Mouse (Mus musculus): ENCODE results near the gene Siae. TPM values are rescaled to one million over a fixed set of nuclear protein-coding genes. Genes with fewer than 3 reads are reported as not detected.

Siae gene
- polyA plus RNA-seq, 1 experiment from 2014 or later, result 5.5 TPM

DNA sequence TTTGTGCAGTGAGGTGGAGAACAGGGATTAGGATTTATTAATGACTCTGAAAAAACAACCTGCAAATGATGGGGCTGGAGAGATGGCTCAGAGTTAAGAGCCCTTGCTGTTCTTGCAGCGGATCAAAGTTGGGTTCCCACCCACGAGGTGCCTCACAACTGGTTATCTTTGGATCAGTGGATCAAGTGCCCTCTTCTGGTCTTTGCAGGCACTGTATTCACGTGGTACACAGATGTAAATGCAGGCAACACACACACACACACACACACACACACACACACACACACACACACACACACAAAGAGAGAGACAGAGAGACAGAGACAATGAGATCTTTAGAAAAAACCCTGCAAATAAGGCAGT, 132.4 kb downstream of the Siae start:
- no peak for ATAC-seq (ENCODE audit: low read depth)

DNA sequence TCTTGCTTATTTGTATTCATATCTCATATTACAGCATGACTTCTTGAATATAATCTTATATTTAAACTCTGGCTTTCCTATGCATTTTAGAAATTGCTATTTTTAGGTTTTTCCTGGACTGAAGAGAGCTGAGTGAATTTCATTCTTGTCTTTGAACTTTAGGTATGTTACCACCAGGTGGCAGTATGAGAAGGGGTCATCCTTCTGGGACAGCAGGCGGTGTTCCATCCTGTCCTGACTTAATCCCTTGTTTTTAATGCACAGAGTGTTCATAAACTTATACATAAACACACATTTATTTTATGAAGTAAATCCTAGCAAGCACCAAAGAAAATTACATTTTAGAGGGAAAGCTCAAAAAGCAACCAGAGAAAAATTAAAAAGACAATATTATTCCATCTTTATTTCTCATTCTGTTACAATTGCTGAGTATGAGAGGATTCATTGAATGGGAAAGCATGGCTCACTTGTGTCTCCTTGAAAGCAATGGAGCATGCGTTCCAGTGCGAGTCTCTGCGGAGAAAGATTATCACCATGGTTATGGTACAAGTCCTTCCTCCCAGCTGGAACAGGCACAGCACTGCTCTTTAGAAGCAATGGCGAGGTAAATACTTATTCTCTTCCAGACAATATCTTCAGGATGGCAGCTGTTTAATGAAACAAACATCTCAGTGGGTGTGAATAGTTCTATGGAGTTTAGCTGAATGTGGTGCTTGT, 134.6 kb downstream of the Siae start:
- H3K9ac ChIP-seq (ENCODE audit: low read depth, low read length), result no peak overlapping the region
- no peaks in the 10 kb centered on the region for H3K9me3 ChIP-seq (replicated peaks; ENCODE audit: control insufficient read depth, low read length)
- H3K27ac ChIP-seq (ENCODE audit: low read length), result no peak overlapping the region
- H3K4me1 ChIP-seq (ENCODE audit: control insufficient read depth, low read depth, low read length), result no peaks in the 10 kb centered on the region
- no peaks in the 10 kb centered on the region for H3K27me3 ChIP-seq (ENCODE audit: control insufficient read depth, insufficient read depth, low read depth, low read length)
- H3K4me2 ChIP-seq (ENCODE audit: low read depth, low read length), result no peak overlapping the region
- H3K4me3 ChIP-seq (ENCODE audit: low read depth, low read length), result no peak overlapping the region
- 45% methylated on average over 5 of the region's 5 CpGs for WGBS (ENCODE audit: insufficient replicate concordance)
- no peak for ATAC-seq (ENCODE audit: low read depth)
- H3K36me3 ChIP-seq (ENCODE audit: control insufficient read depth, insufficient read depth), result no peaks in the 10 kb centered on the region

More for the DNA sequence above, 132.4 kb downstream of the Siae start:
- Histone ChIP-seq H3K4me2 (ENCODE audit: low read depth, low read length) (no peak overlapping the region), H3K4me3 (ENCODE audit: low read depth, low read length) (no peak overlapping the region), H3K9ac (ENCODE audit: low read depth, low read length) (no peak overlapping the region), H3K4me1 (ENCODE audit: control insufficient read depth, low read depth, low read length) (no peaks in the 10 kb centered on the region), H3K36me3 (ENCODE audit: control insufficient read depth, insufficient read depth) (no peaks in the 10 kb centered on the region), H3K27me3 (ENCODE audit: control insufficient read depth, insufficient read depth, low read depth, low read length) (no peaks in the 10 kb centered on the region), H3K9me3 (replicated peaks; ENCODE audit: control insufficient read depth, low read length) (no peaks in the 10 kb centered on the region), H3K27ac (ENCODE audit: low read length) (no peak overlapping the region)
- 20% methylated on average over 3 of the region's 3 CpGs for WGBS (ENCODE audit: insufficient replicate concordance)

Other genes with a start within 250 kb of the Siae start
- 3.1 and 3.6 TPM in 2 replicates for gene Ccdc15, start 207.3 kb upstream of the Siae start, polyA plus RNA-seq (2015; fragmentation: Nextera tagmentation; extraction: Ambion mirVana)
- gene Hepacam, start 188.3 kb upstream of the Siae start, polyA plus RNA-seq (2015; fragmentation: Nextera tagmentation; extraction: Ambion mirVana), result not detected in 2 replicates
- 3.0 and 3.1 TPM in 2 replicates for gene Robo4, start 153.8 kb upstream of the Siae start, polyA plus RNA-seq (2015; fragmentation: Nextera tagmentation; extraction: Ambion mirVana)
- gene Robo3, start 122.5 kb upstream of the Siae start, polyA plus RNA-seq (2015; fragmentation: Nextera tagmentation; extraction: Ambion mirVana), result 0.11 and 0.14 TPM in 2 replicates
- 2.5 and 2.7 TPM in 2 replicates for gene Msantd2, start 66.4 kb upstream of the Siae start, polyA plus RNA-seq (2015; fragmentation: Nextera tagmentation; extraction: Ambion mirVana)
- 15.7 and 16.0 TPM in 2 replicates for gene Esam, start 27.6 kb upstream of the Siae start, polyA plus RNA-seq (2015; fragmentation: Nextera tagmentation; extraction: Ambion mirVana)
- 0.16 and 0.34 TPM in 2 replicates for gene Vsig2, start 16.4 kb upstream of the Siae start, polyA plus RNA-seq (2015; fragmentation: Nextera tagmentation; extraction: Ambion mirVana)
- 4.9 and 6.3 TPM in 2 replicates for gene Nrgn, start 2.8 kb upstream of the Siae start, polyA plus RNA-seq (2015; fragmentation: Nextera tagmentation; extraction: Ambion mirVana)
- gene Spa17, start 58.0 kb downstream of the Siae start, polyA plus RNA-seq (2015; fragmentation: Nextera tagmentation; extraction: Ambion mirVana), result 1.9 and 2.1 TPM in 2 replicates
- 45.6 and 46.7 TPM in 2 replicates for gene Tbrg1, start 101.6 kb downstream of the Siae start, polyA plus RNA-seq (2015; fragmentation: Nextera tagmentation; extraction: Ambion mirVana)
- gene Panx3, start 113.5 kb downstream of the Siae start, polyA plus RNA-seq (2015; fragmentation: Nextera tagmentation; extraction: Ambion mirVana), result not detected in 2 replicates
- gene Olfr160, start 160.6 kb downstream of the Siae start, polyA plus RNA-seq (2015; fragmentation: Nextera tagmentation; extraction: Ambion mirVana), result not detected in 2 replicates
- gene Olfr874, start 189.4 kb downstream of the Siae start, polyA plus RNA-seq (2015; fragmentation: Nextera tagmentation; extraction: Ambion mirVana), result not detected in 2 replicates
- gene Olfr875, start 216.2 kb downstream of the Siae start, polyA plus RNA-seq (2015; fragmentation: Nextera tagmentation; extraction: Ambion mirVana), result not detected in 2 replicates
- gene Olfr876, start 247.3 kb downstream of the Siae start, polyA plus RNA-seq (2015; fragmentation: Nextera tagmentation; extraction: Ambion mirVana), result not detected in 2 replicates